Mouse (Mus musculus) CD4-positive, CD25-positive, alpha-beta regulatory T cell, adult 2 months (primary cell): ENCODE results near the gene Pkd2l1.
"Not testable (repeated sequence)": the region's sequence is repeated elsewhere in the genome, so short reads cannot be mapped to it uniquely, and the experiment has no call there.

ENCODE experiments used
- DNase-seq: peaks from one replicate; pipeline ENCODE4 v3.0.0-alpha.2; 2012; ENCODE audit warnings: low read depth, low spot score

The Pkd2l1 gene

DNA sequence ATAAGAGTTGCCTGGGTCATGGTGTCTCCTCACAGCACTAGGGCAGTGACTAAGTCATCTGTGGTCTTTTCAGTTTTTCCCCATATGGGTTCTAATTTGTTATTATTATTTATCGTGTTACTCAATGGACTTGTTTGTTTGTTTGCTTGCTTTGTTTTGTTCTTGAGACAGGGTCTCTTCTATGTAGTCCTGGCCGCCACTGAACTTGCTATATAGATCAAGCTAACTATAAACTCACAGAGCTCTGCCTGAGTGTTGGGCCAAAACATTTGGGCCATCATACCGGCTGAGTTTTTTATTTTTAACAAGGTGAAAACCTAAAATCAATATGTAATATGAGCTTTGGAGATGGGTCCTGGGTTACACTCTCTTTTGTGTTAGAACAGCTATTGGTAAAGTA is 32.9 kb downstream of the Pkd2l1 start:
- DNase-seq, result no peak

DNA sequence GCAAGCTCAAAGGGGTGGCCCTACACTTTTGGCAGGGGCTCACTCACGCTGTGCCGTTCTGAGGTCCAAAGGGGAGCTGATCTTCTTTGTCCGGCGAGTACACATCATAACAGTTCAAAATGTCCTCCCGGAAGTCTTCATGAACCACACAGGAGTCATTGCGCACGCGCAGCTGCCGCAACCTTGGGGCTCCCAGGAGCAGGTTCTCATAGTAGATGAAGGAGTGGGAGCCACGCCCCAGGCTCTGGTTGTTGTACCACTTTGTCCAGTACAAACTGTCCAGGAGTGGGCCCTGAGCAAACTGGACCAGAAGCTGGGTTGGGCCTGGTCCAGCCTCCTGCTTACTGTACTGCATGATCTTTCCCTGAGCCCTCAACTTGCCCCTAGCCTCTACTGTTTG is 35.2 kb downstream of the Pkd2l1 start:
- no peak for DNase-seq

DNA sequence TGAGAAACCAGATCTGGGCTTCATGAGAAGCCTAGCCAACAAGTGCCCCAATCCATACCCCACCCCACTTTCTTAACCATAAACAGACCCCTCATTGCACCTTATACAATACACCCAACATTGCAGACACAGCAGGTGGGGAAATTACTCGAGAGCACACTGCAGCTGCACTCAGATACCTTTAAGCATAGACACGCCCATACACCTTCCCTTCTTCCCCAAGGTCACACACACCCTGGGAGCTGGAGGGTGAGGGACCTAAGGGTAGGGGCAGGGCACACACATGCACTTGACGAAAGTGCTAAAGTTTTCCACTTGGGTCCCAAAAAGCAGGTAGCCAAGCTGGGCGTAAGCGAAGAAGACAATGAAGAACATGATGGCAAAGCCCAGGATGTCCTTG is 38.5 kb downstream of the Pkd2l1 start:
- no peak for DNase-seq

DNA sequence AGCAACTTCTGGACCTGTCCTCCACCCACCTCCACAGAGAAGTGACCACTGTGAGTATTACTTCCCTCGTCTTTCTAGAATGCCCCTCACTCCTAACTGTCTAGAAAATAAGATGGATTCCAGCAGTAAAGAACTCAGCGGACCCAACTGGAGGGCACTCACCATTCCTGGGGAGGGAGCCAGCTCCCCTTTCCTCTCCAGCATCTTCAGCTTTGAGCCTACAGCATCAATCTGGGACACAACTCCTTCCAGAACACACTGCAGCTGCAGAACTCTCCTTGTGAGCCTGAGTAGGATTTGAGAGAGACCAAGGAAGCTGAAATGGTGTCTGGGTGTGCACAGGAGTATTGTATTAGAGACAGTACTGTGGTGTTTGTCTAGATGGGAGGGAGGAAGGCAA is 43.3 kb downstream of the Pkd2l1 start:
- DNase-seq, result no peak

DNA sequence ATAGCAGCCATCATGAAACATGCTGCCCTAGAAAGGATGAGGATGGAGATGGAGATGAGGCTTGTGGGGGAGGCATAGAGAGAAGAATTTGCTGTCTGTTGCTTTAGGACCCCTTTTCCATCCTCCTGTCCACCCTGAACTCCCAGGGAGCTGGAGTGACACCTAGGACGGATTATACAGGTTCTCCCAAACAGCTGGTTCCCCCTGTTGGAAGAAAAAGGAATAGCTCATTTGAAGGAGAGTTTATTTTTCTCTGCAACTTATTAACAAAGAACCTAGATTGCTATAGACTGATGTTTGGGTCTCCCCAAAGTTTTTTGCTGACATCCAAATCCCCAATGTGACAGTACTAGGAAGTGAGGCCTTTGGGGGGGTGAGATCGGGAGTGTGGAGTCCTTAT is 43.9 kb downstream of the Pkd2l1 start:
- peak; percentile 27 for DNase-seq

DNA sequence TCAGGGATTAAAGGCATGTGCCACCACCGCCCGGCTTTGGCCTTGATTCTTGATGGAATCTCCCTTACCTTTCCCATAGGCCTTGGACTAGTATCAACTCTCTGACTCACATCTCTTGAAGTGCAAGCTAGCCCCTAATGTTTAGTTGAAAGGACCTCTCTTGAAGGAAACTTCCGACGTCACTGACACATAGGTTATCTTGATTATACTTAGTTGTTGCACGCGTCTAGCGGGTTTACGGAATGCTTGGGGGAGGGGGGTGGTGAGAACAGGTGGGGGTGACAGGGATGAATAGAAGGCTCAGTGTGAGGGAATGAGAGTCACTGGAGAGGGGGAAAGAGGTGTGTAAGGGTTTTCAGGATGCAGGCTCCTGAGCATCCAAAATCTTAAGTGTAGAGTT is 45.3 kb downstream of the Pkd2l1 start:
- no peak for DNase-seq

DNA sequence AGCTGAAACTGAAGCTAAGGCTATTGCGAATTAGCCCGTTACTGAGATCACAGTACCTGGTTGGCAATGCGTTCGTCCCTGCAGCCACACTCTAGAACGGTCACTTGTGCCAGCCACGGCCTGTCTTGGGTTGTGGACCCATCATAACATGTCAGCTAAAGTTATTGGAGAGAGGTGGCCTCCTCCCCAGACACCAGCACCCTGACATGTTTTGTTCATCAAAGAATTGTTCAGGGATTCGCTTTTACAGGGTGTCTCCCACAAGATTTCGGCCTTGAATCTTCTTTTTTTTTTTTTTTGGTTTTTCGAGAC is 45.7 kb downstream of the Pkd2l1 start:
- DNase-seq, result no peak

DNA sequence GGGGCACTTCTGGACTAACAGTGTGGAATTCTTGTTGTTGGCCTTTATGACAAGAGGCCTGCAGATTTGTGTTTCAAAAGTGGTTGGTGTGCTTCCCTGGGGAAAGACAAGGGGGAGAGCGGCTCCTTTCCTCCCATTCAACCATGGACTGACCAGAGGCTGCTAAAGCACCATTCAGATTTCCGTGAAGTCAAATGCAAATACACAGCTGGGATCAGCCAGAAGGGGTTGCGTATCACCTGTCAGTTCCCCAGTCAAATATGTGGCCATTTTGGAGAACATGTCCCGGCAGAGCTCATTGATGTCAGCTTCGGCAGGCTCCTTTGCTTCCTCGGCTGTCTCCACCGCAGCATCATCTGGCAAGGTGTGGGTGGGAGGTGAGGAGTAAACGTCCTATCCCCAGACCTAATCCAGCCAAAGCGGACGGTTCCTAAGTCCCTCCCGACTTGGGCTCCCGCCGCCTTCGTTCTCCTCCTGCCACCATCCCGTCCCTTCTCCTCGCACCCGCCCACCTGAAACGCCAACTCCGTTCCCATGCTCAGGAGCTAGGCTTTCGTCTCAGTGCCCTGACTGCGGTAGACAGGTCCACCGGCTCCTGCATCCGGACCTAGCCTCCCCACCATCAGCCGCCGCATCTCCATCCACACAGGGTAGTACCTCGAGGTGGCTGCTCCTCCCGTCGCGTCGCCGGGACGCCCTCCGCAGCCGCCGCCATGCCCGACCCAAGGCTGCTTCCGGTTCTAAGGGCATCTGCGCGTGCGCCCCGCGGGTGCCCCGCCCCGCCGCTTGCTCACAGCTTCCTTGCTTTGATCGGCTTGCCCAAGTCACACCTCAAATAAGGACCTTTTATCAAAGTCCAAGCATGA is 46.3 kb downstream of the Pkd2l1 start, which contains the start of gene Bloc1s2:
Gene Bloc1s2 (minus strand): TSS at position 745 of the 866 bp plus-strand sequence.
- peak; percentile 95 for DNase-seq

DNA sequence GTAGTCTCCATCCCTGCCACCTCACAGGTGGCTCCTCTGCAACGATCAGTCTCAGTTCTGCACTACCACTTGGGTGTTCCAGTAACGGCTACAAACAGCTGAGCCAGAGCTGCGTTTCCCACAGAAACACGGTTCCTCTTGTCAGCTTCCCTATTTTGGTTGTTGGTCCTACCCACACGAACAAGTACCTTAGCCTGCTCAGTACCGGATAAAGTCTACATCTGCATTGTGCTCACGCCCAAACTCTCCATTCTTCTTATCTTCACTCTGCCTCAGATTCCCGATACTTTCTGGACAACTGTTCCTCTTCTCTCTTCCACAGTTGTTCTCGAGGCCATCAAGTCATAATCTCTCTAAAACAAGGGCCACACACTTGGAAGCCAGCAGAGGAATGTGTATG is 47.9 kb downstream of the Pkd2l1 start:
- no peak for DNase-seq

DNA sequence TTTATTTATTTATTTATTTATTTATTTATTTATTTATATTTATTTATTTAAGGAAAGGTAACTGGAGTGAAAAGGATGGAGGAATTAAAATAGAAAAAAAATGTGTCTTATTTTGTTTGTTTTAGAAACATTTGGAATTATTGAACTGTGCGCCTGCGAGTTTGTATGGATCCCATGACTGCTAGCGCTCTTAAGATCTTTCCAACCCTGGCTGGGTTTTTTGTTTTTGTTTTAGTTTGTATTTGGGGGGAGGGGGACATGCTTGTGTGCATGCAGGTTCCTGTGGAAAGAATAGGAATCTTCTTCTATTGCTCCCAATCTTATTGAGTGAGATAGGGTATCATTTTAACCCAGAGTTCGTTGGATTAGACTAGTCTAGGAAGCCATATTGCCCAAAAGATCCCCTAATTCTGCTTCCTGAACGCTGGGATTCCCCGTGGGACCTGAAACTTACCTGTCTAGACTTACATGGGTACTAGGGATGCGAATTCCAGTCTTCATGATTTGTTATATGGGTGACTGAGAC is 56.2 kb downstream of the Pkd2l1 start:
- DNase-seq, result no peak

DNA sequence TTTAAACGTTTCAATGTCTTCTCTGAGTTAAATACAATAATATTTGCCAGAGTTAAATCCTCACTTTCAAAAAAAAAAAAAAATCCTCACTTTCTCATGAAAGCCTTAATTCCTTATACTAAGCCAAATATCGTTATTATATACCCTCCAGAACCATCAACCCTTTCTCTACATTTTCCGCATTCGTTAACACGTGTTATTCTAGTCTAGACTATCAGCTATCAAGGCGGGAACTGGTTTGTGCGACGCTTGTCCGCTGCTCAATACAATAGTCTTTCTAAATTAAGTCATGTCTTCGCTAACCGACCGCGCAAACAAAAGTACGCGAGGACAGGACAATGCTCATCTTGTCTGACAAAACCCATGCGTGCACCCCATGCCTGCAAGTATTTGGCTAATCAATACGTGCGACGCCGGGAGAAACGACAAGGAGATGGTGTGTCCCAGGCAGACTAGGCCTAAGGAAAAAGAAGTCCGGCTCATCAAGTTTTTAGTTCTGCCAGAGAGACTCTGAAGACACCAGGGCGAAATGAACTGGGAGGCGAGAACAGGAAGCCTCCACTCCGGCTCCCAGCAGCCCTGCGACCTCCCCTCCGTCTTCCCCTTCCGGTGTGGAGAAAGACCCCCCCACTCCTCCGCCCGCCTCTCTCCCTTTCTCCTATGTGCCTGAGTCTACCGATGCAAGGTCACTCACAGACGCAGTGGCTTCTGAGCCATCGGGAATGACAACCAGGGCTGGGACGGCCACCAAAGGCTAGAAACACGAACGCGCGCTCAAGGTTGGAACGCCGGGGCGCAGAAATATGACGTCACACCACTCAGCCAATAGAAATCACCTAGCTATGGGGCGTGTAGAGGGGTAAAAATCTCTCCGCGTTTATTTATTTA is 56.9 kb downstream of the Pkd2l1 start, which contains the start of gene Cwf19l1:
Gene Cwf19l1 (minus strand): TSS at position 805 of the 888 bp plus-strand sequence.
- peak; percentile 92 for DNase-seq

DNA sequence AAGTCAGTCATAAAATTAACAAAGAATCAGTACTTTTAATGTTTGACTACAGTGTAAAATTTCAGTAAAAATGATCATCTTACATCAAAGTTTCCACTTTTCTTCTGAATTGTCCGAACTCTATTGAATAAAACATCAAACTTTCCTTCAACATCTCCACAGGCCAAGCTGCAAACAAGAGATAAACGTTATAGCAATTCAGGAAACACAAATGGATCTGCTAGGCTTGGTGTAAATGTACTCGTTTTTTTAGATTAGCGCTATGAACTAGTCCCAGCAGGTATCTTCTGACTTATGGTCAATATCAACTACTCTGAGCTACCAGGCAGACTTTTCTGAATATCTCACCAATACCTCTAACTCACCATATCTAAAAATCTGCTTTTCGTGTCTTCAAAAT is 59.3 kb downstream of the Pkd2l1 start:
- DNase-seq, result no peak

DNA sequence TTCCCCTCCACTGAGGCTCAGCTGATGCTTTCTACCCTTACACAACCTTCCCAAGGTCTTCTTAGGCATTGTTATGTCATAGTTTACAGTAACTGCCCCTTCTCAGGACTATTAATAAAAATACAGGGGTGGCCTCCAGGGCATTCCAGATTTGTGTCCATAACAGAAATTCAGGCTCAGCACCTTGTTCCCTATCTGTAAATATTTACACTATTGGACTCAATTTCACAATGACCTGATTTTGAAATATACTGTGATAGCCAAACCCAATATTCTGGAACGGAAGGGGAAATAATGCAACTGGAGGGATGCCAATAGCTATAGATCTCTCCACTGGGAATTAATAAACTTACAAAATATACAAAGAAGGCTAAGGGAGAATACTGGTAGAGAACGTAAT is 63.7 kb downstream of the Pkd2l1 start:
- no peak for DNase-seq

DNA sequence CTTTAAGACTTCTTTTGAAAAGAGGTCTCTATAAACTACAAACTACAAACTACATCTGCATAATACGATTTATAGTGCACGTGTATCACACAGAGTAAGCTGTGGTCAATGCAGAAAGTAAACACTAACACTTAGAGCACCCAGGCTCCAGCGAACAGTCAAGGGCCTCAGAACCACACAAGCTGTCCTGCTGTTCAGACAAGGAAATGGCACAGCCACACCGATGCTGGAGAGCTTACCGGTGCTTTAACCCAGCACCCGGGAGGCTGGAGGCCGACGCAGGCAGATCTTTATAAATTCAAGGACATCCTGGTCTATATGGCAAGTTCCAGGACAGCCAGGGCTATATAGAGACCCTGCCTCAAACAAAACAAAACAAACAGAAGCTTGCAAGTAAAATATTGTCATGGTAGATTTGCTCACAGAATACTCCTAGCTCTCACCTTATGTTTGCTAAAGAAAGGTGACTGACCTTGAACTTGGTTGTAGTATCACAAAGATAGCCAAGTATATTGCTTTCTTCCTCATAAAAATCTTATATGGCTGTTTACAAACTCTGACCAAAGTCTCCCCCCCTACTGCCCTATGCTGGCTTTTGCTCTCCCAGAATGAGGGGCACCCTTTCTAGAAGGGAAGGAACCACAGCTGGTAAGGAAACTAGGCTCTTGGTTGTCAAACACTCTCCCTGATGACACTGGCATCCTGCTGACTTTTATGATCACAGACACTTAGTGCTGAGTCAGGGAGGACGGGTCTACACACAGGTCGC is 64.3 kb downstream of the Pkd2l1 start:
- no peak for DNase-seq

DNA sequence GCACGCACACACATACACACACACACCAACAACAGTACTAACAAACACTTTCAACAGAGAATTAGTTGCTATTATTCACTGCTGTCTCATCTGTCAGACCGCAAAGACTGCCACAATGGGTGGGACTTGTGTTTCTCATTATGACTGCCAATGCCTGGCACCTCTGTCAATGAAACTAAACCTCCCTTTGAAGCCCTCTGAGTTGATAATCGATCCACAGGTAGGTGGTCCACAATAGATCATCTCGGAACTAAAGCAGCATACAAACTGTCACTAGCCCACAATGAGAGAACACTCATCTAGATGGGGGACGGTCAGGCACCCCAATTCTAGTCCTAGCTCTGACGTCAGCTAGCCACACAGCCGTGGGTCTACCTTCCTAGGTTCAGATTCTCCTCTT is 71.1 kb downstream of the Pkd2l1 start:
- DNase-seq, result no peak

DNA sequence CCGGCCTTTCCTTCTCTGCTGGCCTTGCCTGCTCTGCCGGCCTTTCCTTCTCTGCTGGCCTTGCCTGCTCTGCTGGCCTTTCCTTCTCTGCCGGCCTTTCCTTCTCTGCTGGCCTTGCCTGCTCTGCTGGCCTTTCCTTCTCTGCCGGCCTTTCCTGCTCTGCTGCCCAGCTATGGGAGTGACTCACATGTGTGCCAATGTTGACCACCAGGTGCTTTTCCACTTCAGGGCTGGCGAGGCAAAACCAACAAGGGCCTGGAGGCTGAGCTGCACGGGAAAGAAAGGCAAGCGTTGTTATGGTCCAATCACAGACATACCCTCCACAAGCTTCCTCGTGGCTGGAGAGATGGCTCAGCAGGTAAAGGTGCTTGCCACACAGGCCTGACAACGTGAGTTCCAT is 71.6 kb downstream of the Pkd2l1 start:
- DNase-seq, result not testable (repeated sequence)

DNA sequence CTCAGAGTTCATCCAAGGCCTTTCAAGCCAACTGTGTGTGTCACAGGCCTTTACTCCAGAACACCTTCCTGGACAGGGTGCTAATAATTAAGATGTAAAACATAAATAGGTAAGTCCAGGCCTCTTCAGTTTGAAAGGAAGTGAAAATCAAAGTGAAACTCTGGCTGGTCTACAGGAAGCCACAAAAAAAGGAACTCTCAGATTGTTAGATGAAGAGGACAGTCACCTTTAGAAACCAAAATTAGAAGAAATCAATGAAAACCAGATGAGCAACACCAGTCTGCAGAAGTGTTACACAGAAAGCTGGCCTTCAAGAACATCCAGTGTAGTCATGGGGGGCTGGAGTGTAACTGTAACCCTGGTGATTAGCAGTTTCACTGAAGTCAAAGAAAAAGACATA is 74.4 kb downstream of the Pkd2l1 start:
- DNase-seq, result no peak

DNA sequence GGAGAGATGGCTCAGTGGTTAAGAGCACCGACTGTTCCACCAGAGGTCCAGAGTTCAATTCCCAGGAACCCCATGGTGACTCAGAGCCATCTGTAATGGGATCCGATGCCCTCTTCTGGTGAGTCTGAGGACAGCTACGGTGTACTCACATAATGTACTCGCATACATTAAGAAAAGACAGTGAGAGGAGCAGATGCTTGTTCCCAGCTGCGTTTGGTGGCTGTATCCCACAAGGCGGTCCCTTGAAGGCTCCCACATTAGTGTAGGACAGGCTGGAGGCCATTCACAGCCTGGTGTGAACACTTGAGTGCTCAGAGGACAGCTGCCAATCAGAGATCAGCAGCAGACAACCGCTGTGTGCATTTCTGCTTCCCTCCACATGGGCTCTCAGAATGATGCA is 80.5 kb downstream of the Pkd2l1 start:
- DNase-seq, result peak; percentile 18

DNA sequence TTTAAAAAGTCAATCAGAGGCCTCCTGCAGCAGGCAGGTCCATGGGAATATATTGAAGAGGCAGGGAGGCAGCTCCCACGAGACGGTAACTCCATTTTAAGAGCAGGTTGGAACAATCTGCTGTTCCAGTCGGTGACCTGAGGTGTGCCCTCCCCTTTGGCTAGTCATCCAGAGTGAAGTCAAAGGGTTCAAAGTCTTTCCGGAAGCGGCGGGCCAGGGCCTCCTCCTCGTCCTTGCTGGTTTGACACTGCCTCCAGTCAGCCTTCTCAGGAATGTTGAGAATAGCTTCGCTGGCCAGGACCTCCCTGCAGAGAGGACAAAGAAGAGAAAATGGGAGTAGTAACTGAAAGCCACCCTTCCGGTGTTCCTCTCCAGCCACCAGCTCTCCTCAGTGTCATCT is 81.9 kb downstream of the Pkd2l1 start:
- DNase-seq, result no peak

DNA sequence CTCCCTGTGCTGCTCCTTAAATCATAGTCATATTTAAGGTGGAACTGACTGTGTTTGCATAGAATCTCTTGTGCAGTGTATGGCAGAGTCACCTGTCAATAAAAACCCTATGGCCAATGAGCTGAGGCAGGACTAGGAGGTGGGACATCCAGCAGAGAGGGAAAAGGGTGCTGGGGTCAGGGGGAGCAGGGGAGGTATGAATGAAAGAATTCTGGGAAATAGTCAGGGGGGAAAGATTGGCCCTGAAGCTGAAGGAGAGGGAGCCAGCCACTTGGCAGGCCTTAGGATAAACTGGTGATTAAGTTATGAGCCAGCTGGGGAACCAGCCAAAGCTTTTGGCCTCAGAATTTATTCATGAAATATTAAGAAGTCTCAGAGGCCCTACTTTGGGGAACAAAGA is 83.2 kb downstream of the Pkd2l1 start:
- peak; percentile 4 for DNase-seq

DNA sequence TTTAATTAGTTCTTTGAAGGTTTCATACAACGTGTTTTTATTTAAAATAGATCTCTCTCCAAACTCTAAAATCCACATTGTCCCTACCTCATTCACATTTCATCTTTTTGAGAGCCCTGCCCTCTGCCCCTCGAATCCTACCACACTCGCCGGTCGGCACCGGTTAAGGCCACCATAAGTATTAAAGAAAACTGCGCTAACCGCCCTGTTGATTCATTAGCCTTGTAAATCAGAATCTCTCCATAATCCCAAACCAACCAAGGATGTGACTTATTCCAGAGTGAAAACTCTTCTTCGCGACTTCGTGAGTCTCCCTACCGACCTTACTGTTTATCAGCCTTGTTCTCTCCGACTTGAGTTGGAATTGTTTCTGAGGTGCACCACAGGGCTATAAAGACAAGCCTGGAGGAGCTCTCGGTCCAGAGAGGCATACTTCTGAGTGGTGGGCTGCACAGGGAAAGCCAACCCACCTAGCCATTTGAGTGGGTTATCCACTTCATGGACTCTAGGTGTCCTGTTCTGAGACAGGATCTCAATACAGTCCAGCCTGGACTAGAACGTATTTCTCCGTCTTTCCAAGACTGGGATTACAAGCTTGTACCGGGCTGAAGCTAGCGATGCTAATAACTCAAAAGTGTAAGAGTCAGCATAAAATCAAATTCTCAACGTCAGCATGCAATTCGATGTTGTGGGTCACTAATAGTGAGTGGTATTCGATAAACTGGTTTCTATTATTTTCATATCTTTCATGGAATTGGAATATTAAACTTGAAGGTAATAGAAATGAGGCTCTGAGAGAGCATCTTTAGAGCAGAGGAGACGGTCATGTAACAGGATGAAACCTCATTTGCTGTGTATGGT is 84.4 kb downstream of the Pkd2l1 start:
- peak; percentile 5 for DNase-seq
